Mouse (Mus musculus): Measurements from ENCODE around the gene Creg1. TPM values are rescaled to one million over a fixed set of nuclear protein-coding genes. Genes with fewer than 3 reads are reported as not detected.

Gene Creg1
- polyA plus RNA-seq, 1 experiment from 2014 or later: 32.7 TPM

GRCm38 (mm10) chr1:165819147-165819546, 55.6 kb downstream of the Creg1 start:
- no peak overlapping the region for H3K27ac ChIP-seq (replicated peaks)
- 79% methylated on average over 4 of the region's 4 CpGs for WGBS
- peaks cover 5% of the 10 kb centered on the region; the same call in 1 of the 2 replicates for H3K27me3 ChIP-seq
- H3K9me3 ChIP-seq: no peaks in the 10 kb centered on the region
- H3K4me3 ChIP-seq: no peak overlapping the region
- no peaks in the 10 kb centered on the region for H3K36me3 ChIP-seq
- H3K4me1 ChIP-seq (replicated peaks): peaks cover 19% of the 10 kb centered on the region
- no peak overlapping the region for H3K4me2 ChIP-seq
- ATAC-seq (ENCODE audit: low FRiP score, low read depth): no peak
- H3K9ac ChIP-seq: no peak overlapping the region

- Histone ChIP-seq H3K4me2 (no peak overlapping the region), H3K27me3 (no peaks in the 10 kb centered on the region), H3K9me3 (no peaks in the 10 kb centered on the region), H3K36me3 (no peaks in the 10 kb centered on the region), H3K27ac (replicated peaks) (no peak overlapping the region), H3K4me3 (no peak overlapping the region), H3K9ac (no peak overlapping the region), H3K4me1 (replicated peaks) (0 out of 2 replicates have a peak, but pooled peaks cover 6% of the 10 kb centered on the region)
- WGBS: 93% methylated on average over 2 of the region's 2 CpGs
- no peak for ATAC-seq (ENCODE audit: low FRiP score, low read depth)
These were observed 58.5 kb downstream of the Creg1 start for GRCm38 (mm10) chr1:165822031-165822430.

Other genes with a start within 250 kb of the Creg1 start
- 156 TPM in 2 replicates for gene Mpzl1, start 129.2 kb upstream of the Creg1 start, polyA plus RNA-seq (2015; fragmentation: Nextera tagmentation; extraction: Ambion mirVana)
- gene Rcsd1, start 54.0 kb upstream of the Creg1 start, polyA plus RNA-seq (2015; fragmentation: Nextera tagmentation; extraction: Ambion mirVana): 9.9 and 10.5 TPM in 2 replicates
- 0.51 and 0.69 TPM in 2 replicates for gene Cd247, start 24.9 kb downstream of the Creg1 start, polyA plus RNA-seq (2015; fragmentation: Nextera tagmentation; extraction: Ambion mirVana)
- 16.6 and 17.3 TPM in 2 replicates for gene Pou2f1, start 238.9 kb downstream of the Creg1 start, polyA plus RNA-seq (2015; fragmentation: Nextera tagmentation; extraction: Ambion mirVana)